Mouse (Mus musculus): Measurements from ENCODE around the gene Casp7.

GRCm38 (mm10) chr19:56484630-56485375 is 87.9 kb downstream of the Casp7 start:
- no peak for TF ChIP-seq CTCF (IDR thresholded peaks at IDR 0.05; ENCODE audit: control insufficient read depth, insufficient read depth, low read length)
- TF ChIP-seq POLR2A (IDR thresholded peaks at IDR 0.05; ENCODE audit: borderline replicate concordance, control insufficient read depth, low read depth, low read length): no peak
